Mouse (Mus musculus): ENCODE data around the gene Gm17482.

GRCm38 (mm10) chr6:115279639-115280038 is 52.5 kb downstream of the Gm17482 start:
- TF ChIP-seq POLR2A (IDR thresholded peaks at IDR 0.05; ENCODE audit: borderline replicate concordance, low read depth, low read length) (no peak), CTCF (IDR thresholded peaks at IDR 0.05; ENCODE audit: low read depth, low read length) (no peak)
